Mouse (Mus musculus) large intestine, adult 2 months (tissue): ENCODE results near the gene Nmd3. TPM values are rescaled to one million over a fixed set of nuclear protein-coding genes. Genes with fewer than 3 reads are reported as not detected.

ENCODE experiments used
- DNase-seq: peaks from one replicate; pipeline ENCODE4 v3.0.0-alpha.2; 2012; ENCODE audit warnings: low read depth, low spot score
- WGBS: fragments of 180-500 bp; shearing (Covaris S2); methylation state at CpG from one replicate; pipeline ENCODE4 v1.1.7; 2018; 5-methylcytosine and 5-hydroxymethylcytosine counted together
- polyA plus RNA-seq: library from polyadenylated mRNA; depleted of rRNA; stranded (reverse); fragments of >200 nt; gene quantifications from 2 replicates; pipeline ENCODE4 v1.2.3, GENCODE M21; 2012; rRNA removed

Gene Nmd3
- polyA plus RNA-seq = 30.1 and 35.6 TPM in 2 replicates

GRCm38 (mm10) chr3:69721814-69722186 lies at the start of gene Nmd3:
Nmd3 (plus strand) TSS chr3:69721985.
- under 1% methylated on average over 33 of the region's 33 CpGs for WGBS
- DNase-seq = peak; percentile 95

- DNase-seq = no peak
- WGBS = 96% methylated on average over 10 of the region's 10 CpGs
Measured at GRCm38 (mm10) chr3:69673351-69673750, 48.4 kb upstream of the Nmd3 start.

- 20% methylated on average over 3 of the region's 3 CpGs for WGBS
- DNase-seq = no peak
Measured at GRCm38 (mm10) chr3:69674206-69674605, 47.6 kb upstream of the Nmd3 start.

- DNase-seq = no peak
- 18% methylated on average over 1 of the region's 1 CpGs for WGBS
Measured at GRCm38 (mm10) chr3:69689791-69690190, 32.0 kb upstream of the Nmd3 start.

GRCm38 (mm10) chr3:69690939-69691338 lies 30.8 kb upstream of the Nmd3 start:
- no peak for DNase-seq
- WGBS = 92% methylated on average over 2 of the region's 2 CpGs

GRCm38 (mm10) chr3:69699851-69700500 lies 21.8 kb upstream of the Nmd3 start:
- no peak for DNase-seq
- WGBS = 34% methylated on average over 6 of the region's 6 CpGs

- no peak for DNase-seq
- WGBS = 40% methylated on average over 1 of the region's 1 CpGs
Measured at GRCm38 (mm10) chr3:69701905-69702304, 19.9 kb upstream of the Nmd3 start.

- DNase-seq = no peak
Measured at GRCm38 (mm10) chr3:69702421-69702820, 19.4 kb upstream of the Nmd3 start.

- no peak for DNase-seq
- 56% methylated on average over 12 of the region's 12 CpGs for WGBS
Measured at GRCm38 (mm10) chr3:69709043-69709929, 12.5 kb upstream of the Nmd3 start.

GRCm38 (mm10) chr3:69711907-69712600 lies 9.7 kb upstream of the Nmd3 start:
- 39% methylated on average over 8 of the region's 8 CpGs for WGBS
- no peak for DNase-seq

GRCm38 (mm10) chr3:69717476-69717875 lies 4.3 kb upstream of the Nmd3 start:
- no peak for DNase-seq
- WGBS = 80% methylated on average over 6 of the region's 6 CpGs

GRCm38 (mm10) chr3:69722187-69722867 lies 542 bp downstream of the Nmd3 start:
- under 1% methylated on average over 58 of the region's 58 CpGs for WGBS
- no peak for DNase-seq

- DNase-seq = no peak
- WGBS = 38% methylated on average over 7 of the region's 7 CpGs
Measured at GRCm38 (mm10) chr3:69723161-69723560, 1.4 kb downstream of the Nmd3 start.

GRCm38 (mm10) chr3:69730930-69731329 lies 9.1 kb downstream of the Nmd3 start:
- no peak for DNase-seq

GRCm38 (mm10) chr3:69733939-69734338 lies 12.2 kb downstream of the Nmd3 start:
- DNase-seq = no peak
- WGBS = 56% methylated on average over 2 of the region's 2 CpGs

GRCm38 (mm10) chr3:69755192-69755591 lies 33.4 kb downstream of the Nmd3 start:
- DNase-seq = no peak
- 64% methylated on average over 3 of the region's 3 CpGs for WGBS

GRCm38 (mm10) chr3:69755968-69756367 lies 34.2 kb downstream of the Nmd3 start:
- WGBS = 89% methylated on average over 3 of the region's 3 CpGs
- no peak for DNase-seq

- peak; percentile 46 for DNase-seq
- WGBS = 23% methylated on average over 7 of the region's 7 CpGs
Measured at GRCm38 (mm10) chr3:69756499-69756898, 34.7 kb downstream of the Nmd3 start.

GRCm38 (mm10) chr3:69757456-69757855 lies 35.7 kb downstream of the Nmd3 start:
- DNase-seq = no peak
- WGBS = 88% methylated on average over 1 of the region's 1 CpGs

- 90% methylated on average over 6 of the region's 6 CpGs for WGBS
- no peak for DNase-seq
Measured at GRCm38 (mm10) chr3:69760081-69760480, 38.3 kb downstream of the Nmd3 start.
